Mouse (Mus musculus) right cerebral cortex, postnatal 25 days (tissue): Measurements from ENCODE around the gene Hes3.

Experiments used
- DNase-seq: peaks from one replicate; pipeline ENCODE4 v3.0.0; 2022

The Hes3 gene

DNA sequence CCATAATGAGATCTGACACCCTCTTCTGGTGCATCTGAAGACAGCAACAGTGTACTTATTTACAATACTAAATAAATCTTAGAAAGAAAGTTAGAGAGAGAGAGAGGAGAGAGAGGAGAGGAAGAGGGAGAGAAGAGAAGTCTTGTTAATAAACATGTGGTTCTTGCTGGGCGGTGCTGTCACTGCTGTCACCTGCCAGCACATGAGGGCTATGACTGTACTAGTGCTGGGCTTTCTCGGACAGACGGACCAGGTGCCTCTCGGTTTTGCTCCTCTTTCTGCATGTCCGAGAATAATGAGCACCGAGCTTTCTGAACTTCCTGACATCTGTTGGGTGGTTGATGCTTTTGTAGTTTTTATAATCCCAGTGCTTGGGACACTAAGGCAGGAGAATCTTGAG is 40.8 kb downstream of the Hes3 start:
- no peak for DNase-seq

- no peak for DNase-seq
Observed at GRCm38 (mm10) chr4:152247195-152247594, 44.3 kb downstream of the Hes3 start.

DNA sequence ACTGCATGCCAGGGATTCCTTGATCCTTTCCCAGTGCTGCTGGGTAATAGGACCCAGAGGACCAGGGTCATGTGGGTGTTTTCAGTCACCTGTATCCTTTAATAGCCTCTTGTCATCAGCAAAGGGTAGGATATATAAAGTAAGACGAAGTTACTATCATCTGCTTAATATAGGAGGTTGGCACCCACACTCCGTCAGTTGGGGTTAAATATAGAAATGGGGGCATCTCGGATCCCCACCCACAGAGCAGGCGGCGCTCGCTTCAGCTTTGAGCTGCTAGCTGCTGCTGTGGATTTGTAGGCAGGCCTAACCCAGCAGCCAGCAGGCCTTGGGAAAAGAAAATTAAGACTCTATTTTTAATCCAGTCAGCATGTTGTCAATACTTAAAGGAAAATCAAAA is 45.5 kb downstream of the Hes3 start:
- DNase-seq: peak; percentile 63

GRCm38 (mm10) chr4:152244545-152245522 is 46.6 kb downstream of the Hes3 start:
- no peak for DNase-seq

DNA sequence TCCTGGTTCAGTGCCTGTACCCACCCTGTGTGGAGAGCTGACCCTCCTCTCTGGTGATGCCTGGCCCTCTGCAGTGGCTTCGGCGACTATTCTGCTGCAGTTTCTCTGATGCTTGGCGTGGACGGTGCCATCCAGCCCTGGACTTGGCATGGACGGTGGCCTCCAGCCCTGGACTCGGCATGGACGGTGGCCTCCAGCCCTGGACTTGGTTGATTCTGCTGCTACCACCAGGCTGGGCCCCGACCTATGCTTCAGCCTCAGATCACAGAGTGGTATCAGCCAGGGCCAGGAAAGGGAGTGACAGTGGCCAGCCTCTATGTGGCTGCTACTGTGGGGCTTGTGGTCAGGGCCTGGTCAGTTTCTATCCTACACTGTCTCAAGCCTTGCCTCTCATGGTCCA is 47.5 kb downstream of the Hes3 start:
- no peak for DNase-seq

DNA sequence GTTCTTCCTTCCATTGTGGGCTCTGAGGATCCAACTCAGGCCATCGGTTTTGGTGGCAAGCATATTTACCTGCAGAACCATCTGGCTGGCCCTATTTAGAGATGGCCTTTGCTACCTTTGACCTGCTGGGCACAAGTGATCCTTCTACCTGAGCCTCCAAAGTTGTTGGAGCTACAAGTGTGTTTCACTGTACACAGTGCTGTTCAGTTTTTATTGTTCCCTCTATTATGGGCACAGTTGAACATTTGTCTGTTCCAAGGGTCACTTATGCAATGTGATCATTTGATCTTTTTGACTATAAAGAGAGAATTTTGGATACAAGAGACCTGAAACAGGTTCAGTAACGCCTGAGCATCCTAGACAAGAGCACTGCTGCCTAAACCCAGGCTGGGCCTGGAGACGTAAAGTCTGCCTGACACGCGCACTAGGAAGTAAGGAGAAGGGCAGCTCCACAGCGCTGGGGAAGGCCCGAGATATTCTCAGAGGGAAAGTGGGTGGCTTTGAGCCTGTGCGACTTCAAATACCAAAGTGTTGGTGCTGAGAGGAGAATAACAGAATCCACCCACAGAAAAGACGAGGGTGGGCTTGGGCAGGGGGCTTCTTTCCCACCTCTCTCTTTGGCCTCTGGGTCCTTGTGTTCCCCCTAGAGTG is 48.1 kb downstream of the Hes3 start:
- DNase-seq: no peak

GRCm38 (mm10) chr4:152239974-152240373 is 51.5 kb downstream of the Hes3 start:
- no peak for DNase-seq
